In the genomic region with DNA sequence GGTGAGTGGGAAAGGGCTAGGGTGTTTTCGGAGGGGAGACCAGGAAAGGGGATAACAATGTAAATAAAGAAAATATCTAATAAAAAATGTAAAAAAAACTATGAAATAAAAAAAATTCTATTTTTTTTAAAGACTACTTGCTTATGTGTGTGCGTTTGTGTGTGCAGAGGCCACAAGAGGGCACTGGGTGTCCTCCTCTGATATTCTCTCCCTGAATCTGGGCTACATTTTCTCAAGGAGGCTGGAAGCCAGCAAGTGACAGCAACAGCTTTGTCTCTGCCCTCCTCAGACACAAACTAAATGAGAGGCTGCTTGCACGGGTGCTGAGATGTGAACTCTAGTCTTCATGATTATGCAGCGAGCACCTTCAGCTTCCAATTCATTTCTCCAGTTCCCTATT, we compare ENCODE assay signal across 10 mouse cellular contexts. TPM values are rescaled to one million over a fixed set of nuclear protein-coding genes. Genes with fewer than 3 reads are reported as not detected.
DNase-seq lines count a peak whose midpoint lies in the region; TF ChIP-seq lines count a peak whose summit lies in the region.
"Had no signal": no experiment of that assay in that cellular context is flagged by ENCODE, and none has a peak within 500 bp of the region (broad histone marks: within the 10 kb centered on the region; RNA-seq: fewer than 3 reads in every experiment).

No protein-coding gene starts in this region.

- H3K27ac ChIP-seq in layer of hippocampus, adult 2 months = no peak overlapping the region

- DNase-seq in adrenal gland, postnatal 10 days = peak; percentile 34
- no peak for DNase-seq in adrenal gland, adult (ENCODE audit: inconsistent age in 2 of 2, low spot score in 1 of 2)
- no peak for DNase-seq in layer of hippocampus, adult 2 months (ENCODE audit: low spot score in 2 of 2)
- DNase-seq in layer of hippocampus, postnatal 36 days = no peak
- DNase-seq in brain, embryonic 14.5 days (ENCODE audit: low read depth) = peak; percentile 52
- DNase-seq in lung, postnatal 10 days = peak; percentile 61
- no peak for DNase-seq in ovary, postnatal 36 days (ENCODE audit: low spot score)
- DNase-seq in left cerebral cortex, adult 8-10 months (ENCODE audit: low spot score in 2 of 2) = no peak

- peak; percentile 62 for TF ChIP-seq CTCF in layer of hippocampus, adult 2 months (conservative IDR thresholded peaks at IDR 0.05)
- peak; percentile 34; the same call in 1 of the 2 replicates for TF ChIP-seq CTCF in brain, embryonic 14.5 days (IDR thresholded peaks at IDR 0.05; ENCODE audit: borderline replicate concordance, extremely low read depth, insufficient read depth, insufficient read length)

- no peak for TF ChIP-seq POLR2A in brain, embryonic 14.5 days (IDR thresholded peaks at IDR 0.05; ENCODE audit: borderline replicate concordance, extremely low read depth, insufficient read depth, insufficient read length, poor library complexity, severe bottlenecking)

- H3K4me3 ChIP-seq in layer of hippocampus, adult 2 months = no peak overlapping the region

RNA-seq across cellular contexts. Expression of a gene that starts 14.4 kb away (rescaled TPM):
- not detected for total RNA-seq in adrenal gland, postnatal 10 days (2021)
- total RNA-seq in layer of hippocampus, adult 2 months (2021) = 1 to 10 TPM; 4.4 to 5.7 TPM
- total RNA-seq in layer of hippocampus, postnatal 36 days (2021) = 1 to 10 TPM; 4.5 to 7.7 TPM
- not detected in 2 replicates for polyA plus RNA-seq in brain, embryonic 14.5 days (2012; rRNA removed)
- total RNA-seq in left cerebral cortex, adult 8-10 months (2022) = 1 to 10 TPM in 1 of 4 experiments, not detected in 3; 4.7 TPM
- polyA plus RNA-seq: C2C12; testis, adult 2 months had no signal

RNA-seq across cellular contexts. Expression of a gene that starts 42.5 kb away (rescaled TPM):
- total RNA-seq in adrenal gland, postnatal 10 days (2021) = 10 to 100 TPM; 46.9 to 47.9 TPM
- 10 to 100 TPM; 31.8 to 32.7 TPM for total RNA-seq in layer of hippocampus, adult 2 months (2021)
- total RNA-seq in layer of hippocampus, postnatal 36 days (2021) = 10 to 100 TPM; 34.1 to 37.9 TPM
- 39.2 and 40.0 TPM in 2 replicates for polyA plus RNA-seq in brain, embryonic 14.5 days (2012; rRNA removed)
- 10 to 100 TPM; 30.2 to 34.2 (median 31.3) TPM for total RNA-seq in left cerebral cortex, adult 8-10 months (2022)

RNA-seq across cellular contexts. Expression of a gene that starts 58.8 kb away (rescaled TPM):
- total RNA-seq in adrenal gland, postnatal 10 days (2021) = 100 to 1,000 TPM; 115 to 117 TPM
- 100 to 1,000 TPM; 149 to 159 TPM for total RNA-seq in layer of hippocampus, adult 2 months (2021)
- total RNA-seq in layer of hippocampus, postnatal 36 days (2021) = 100 to 1,000 TPM; 162 to 169 TPM
- 118 and 119 TPM in 2 replicates for polyA plus RNA-seq in brain, embryonic 14.5 days (2012; rRNA removed)
- 100 to 1,000 TPM; 149 to 180 (median 174) TPM for total RNA-seq in left cerebral cortex, adult 8-10 months (2022)

RNA-seq across cellular contexts. Expression of a gene that starts 58.8 kb away (rescaled TPM):
- 10 to 100 TPM; 91.1 to 92.7 TPM for total RNA-seq in adrenal gland, postnatal 10 days (2021)
- 100 to 1,000 TPM; 121 to 127 TPM for total RNA-seq in layer of hippocampus, adult 2 months (2021)
- 100 to 1,000 TPM; 131 to 135 TPM for total RNA-seq in layer of hippocampus, postnatal 36 days (2021)
- 88.9 and 105 TPM in 2 replicates for polyA plus RNA-seq in brain, embryonic 14.5 days (2012; rRNA removed)
- 100 to 1,000 TPM; 105 to 127 (median 115) TPM for total RNA-seq in left cerebral cortex, adult 8-10 months (2022)

Comparison
In these comparisons a context has a peak if more than half of its experiments do, and no peak if none do; other contexts are left out.
1. DNase-seq: peak in adrenal gland, postnatal 10 days (single experiment), brain, embryonic 14.5 days (single experiment) and lung, postnatal 10 days (single experiment); none in adrenal gland, adult (0 of 2), layer of hippocampus, adult 2 months (0 of 2), layer of hippocampus, postnatal 36 days (0 of 2), ovary, postnatal 36 days (single experiment) and left cerebral cortex, adult 8-10 months (0 of 2).